Mouse (Mus musculus) 3T3-L1 (cell line): ENCODE data around the gene Tspan18.

Experiments
- DNase-seq: peaks from one replicate; pipeline ENCODE4 v3.0.0-alpha.2; 2015; ENCODE audit warnings: low read depth, low spot score

The Tspan18 gene

GRCm38 (mm10) chr2:93219576-93219975, 114.7 kb downstream of the Tspan18 start:
- no peak for DNase-seq

GRCm38 (mm10) chr2:93218353-93218990, 115.8 kb downstream of the Tspan18 start:
- no peak for DNase-seq

- DNase-seq: peak; percentile 91
Measured at GRCm38 (mm10) chr2:93217015-93217414, 117.3 kb downstream of the Tspan18 start.

- no peak for DNase-seq
Measured at GRCm38 (mm10) chr2:93215790-93216189, 118.5 kb downstream of the Tspan18 start.

GRCm38 (mm10) chr2:93214192-93214591, 120.1 kb downstream of the Tspan18 start:
- peak; percentile 63 for DNase-seq

- DNase-seq: no peak
Measured at GRCm38 (mm10) chr2:93212865-93213264, 121.4 kb downstream of the Tspan18 start.

- no peak for DNase-seq
Measured at GRCm38 (mm10) chr2:93212386-93212785, 121.9 kb downstream of the Tspan18 start.

- no peak for DNase-seq
Measured at GRCm38 (mm10) chr2:93206126-93206525, 128.2 kb downstream of the Tspan18 start.

GRCm38 (mm10) chr2:93204571-93204970, 129.7 kb downstream of the Tspan18 start:
- no peak for DNase-seq

- DNase-seq: peak; percentile 35
Measured at GRCm38 (mm10) chr2:93203682-93204081, 130.6 kb downstream of the Tspan18 start.

GRCm38 (mm10) chr2:93202782-93203181, 131.5 kb downstream of the Tspan18 start:
- no peak for DNase-seq

GRCm38 (mm10) chr2:93201997-93202396, 132.3 kb downstream of the Tspan18 start:
- DNase-seq: no peak

GRCm38 (mm10) chr2:93200681-93201340, 133.5 kb downstream of the Tspan18 start:
- no peak for DNase-seq

- DNase-seq: peak; percentile 65
Measured at GRCm38 (mm10) chr2:93199531-93199974, 134.8 kb downstream of the Tspan18 start.

GRCm38 (mm10) chr2:93198846-93199245, 135.5 kb downstream of the Tspan18 start:
- peak; percentile 92 for DNase-seq

- no peak for DNase-seq
Measured at GRCm38 (mm10) chr2:93193806-93194205, 140.5 kb downstream of the Tspan18 start.

GRCm38 (mm10) chr2:93192671-93193080, 141.6 kb downstream of the Tspan18 start:
- no peak for DNase-seq

GRCm38 (mm10) chr2:93192182-93192560, 142.1 kb downstream of the Tspan18 start:
- no peak for DNase-seq

GRCm38 (mm10) chr2:93191488-93192181, 142.7 kb downstream of the Tspan18 start:
- DNase-seq: no peak

GRCm38 (mm10) chr2:93190771-93191487, 143.4 kb downstream of the Tspan18 start:
- DNase-seq: no peak

GRCm38 (mm10) chr2:93188761-93189458, 145.4 kb downstream of the Tspan18 start:
- DNase-seq: no peak
